Mouse (Mus musculus) mouse trophoblast stem cell (cell line): Measurements from ENCODE around the gene Gtf2b.

Experiments
- in situ Hi-C, 2 experiments: fragments of 300-500 bp; cut with MseI, MboI; formaldehyde crosslinking; loops; 2 replicates in 1 of 2; 3 replicates in 1 of 2; pipeline ENCODE4 v1.15.1; 2025

Gene Gtf2b

DNA sequence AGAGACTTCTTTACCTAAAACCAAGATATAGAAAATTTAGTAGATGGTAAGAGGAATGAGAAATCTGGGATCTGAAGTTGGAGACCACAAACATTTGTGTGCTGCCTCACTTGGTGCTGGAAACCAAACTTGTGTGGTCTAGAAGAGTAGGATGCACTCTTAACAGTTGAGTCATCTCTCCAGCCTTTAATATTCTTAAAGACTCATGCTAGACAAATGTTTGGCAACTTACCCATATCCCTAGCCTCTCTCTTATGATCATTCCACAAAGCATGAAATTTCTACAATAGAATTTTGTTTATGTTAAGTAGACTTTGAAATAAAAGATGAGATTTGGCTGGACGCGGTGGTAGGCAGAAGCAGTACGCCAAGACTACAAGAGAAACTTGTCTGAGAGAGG is 52.7 kb downstream of the Gtf2b start:
- in situ Hi-C loops: no loop called here

- in situ Hi-C loops: no loop called here
Measured at GRCm38 (mm10) chr3:142823606-142824005, 58.8 kb downstream of the Gtf2b start.

DNA sequence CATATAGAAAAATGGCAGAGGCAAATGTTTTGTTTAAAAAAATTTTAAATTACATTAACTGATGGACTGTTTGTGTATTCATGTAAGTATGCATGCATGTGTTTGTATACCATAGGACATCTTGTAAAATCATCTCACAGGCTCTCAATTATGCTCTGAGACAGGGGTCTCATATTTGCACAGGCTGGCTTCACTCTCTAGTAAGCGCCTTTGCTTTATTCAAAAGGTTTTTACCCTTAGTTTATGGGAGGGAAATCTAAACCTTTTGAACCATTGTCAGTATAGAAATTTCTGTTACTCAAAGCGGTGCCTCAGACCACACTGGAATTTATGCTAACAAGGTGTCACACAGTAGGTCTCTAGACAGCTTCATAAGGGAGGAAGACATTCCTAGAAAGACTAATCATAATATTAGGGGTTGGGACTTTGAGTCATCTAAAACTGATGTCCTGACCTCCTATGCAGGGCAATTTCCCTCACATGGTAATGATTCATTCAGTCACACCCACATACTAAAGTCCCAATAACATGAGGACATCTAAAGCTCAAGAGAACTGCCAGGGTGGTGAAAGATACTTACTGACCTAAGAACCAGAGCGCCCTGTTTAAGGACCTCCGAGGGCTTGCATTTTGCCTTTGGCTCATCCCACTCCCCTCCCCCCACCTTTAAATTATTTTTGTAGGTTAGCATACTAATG is 61.8 kb downstream of the Gtf2b start:
- in situ Hi-C loops: no loop called here

- in situ Hi-C loops: no loop called here
Measured at GRCm38 (mm10) chr3:142832910-142833309, 68.1 kb downstream of the Gtf2b start.
